Mouse (Mus musculus) left cerebral cortex, adult 9 months (tissue): ENCODE measurements at regions not wholly inside any gene's neighbourhood (a gene's known extent, or its start where the extent isn't known, plus 50 kb on each side); places are given as distances from the start of the nearest gene placed in this dataset.
"Not testable (repeated sequence)": the region's sequence is repeated elsewhere in the genome, so short reads cannot be mapped to it uniquely, and the experiment has no call there.

Source experiments
- DNase-seq, 2 experiments: peaks; one replicate each; pipeline ENCODE4 v3.0.0; 2022; ENCODE audit warnings: low spot score in 2 of 2

DNA sequence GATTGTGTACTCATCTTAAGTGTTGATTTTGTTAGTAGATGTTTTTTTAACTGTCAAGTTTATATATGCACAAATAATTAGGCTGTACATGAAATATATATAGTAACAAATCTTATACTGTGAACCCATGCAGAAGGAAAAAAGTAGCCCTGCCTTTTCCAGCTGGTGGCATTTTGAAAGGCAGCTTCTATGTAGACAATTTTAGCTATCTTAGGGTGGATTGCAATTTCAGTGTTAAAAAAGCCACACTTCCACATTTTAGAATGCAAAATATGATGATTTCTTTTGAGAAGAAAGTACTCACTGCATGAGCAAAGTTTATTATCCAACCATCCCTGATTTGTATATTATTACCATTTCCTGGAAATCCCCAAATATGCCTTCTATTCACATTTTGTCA is 1256.1 kb upstream of the Gm12353 start:
- no peak for DNase-seq

DNA sequence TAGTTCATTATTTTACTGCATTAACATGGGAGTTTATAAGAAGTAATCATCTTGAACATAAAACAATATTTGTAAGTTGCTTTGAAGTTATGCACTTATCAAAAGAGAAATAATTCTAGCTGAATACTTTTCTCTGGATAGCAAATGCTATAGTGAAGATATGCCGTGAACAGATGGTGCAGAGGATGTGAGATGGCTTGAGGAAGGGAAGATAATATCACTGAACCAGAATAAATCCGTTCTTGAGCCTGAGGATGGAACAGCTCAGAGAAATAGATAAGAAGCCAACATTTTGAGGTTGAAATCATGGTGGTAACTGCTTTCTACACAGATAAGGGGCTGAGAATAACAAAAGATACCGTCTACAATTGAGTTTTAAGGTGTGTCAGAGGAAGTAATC is 1239.7 kb upstream of the Gm12353 start:
- DNase-seq: peak; percentile 40 to 79

DNA sequence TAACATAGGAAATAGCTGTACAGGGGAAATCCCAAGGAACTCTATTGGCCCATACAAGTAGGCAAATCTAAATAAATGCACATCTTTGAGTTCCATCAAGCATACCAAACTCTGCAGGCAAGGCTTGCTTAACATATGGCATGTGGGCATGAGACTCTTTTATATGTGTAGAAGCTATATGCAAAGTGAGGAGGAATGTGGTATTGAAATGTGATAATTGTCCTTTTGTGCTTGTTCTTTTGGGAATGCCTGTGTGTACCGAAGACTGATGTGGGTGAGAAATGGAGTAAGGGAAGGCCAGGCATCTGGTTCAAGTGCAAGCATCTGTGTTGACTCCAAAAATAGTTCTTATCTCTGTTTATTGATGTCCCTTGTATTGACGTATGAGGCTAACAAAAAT is 1239.3 kb upstream of the Gm12353 start:
- DNase-seq: peak; percentile 57 to 71

DNA sequence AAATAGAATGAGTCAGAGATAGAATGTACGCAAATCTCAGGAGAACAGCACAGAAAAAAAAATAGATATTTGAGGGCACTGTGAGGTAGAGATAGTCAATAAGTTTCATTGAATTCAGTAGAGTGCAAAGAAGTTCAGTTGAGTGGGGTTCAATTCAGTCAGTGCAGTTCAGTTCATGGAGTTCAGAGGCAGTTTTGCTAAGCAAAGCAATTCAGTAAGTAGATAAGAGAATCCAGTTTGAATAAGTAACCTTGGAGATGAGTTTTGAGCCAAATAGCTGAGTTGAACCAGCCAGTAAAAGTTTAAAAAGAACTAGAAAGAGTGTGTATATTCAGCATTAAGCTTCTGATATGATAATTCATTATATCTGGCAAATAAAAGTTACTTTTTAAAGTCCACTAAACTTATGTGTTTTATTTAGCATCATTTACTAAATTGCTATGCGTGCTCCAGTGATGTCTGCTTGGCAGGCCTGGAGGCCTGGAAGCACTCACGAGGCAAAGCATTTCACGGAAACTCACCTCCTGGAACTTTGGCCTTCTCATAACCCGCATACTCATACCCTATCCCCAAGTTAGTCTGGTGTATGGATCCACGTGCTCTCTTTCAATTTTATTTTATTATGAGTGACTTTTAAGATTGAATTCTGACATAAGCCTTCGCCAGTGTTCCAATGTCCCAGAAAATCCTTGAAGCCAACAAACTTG is 1210.3 kb upstream of the Gm12353 start:
- DNase-seq: no peak

DNA sequence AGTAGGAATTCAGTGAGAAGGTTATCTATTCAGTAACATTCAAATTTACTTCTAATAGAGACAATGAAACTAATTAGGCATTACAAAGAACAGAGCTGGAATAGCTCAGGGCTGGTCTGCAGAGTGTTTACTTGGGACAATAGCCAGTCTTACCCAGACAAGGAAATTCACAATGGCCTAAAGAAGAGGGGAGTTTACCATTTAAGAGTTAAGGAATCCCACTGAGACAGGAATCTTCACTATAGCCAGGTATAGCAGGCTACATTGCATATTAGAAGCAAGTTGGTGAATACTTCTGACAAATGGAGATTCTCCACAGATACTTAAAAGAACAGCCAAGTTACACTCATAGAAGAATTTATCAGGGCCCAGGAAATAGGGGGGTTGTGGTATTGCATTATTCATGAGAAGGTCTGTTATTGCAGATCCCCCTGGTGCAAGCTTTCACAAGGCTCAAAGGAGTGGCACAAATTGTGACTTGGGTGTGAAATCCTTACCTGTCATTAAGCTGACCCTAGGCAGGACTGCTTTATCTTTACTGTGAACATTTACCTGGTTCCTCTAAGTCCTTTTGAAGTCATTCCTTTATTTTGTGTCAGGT is 1209.6 kb upstream of the Gm12353 start:
- DNase-seq: not testable (repeated sequence)

DNA sequence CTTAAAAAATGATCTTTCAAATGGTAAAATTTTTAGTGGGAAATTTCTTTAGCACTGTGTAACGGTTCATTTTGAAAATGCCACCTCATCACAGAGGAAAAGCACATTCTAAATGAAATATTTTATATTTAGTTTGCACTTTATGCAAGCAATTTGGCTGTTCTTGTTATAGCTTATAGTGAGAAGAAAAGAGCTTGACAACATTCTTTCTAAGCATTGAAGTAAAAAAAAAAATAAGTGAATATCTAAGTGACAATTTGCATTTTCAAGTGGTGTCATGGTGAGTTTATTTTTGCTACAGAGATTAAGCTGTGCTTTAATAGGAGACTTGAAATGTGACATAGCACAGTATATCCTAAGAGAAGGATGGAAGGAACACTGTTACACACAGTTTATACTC is 1194.9 kb upstream of the Gm12353 start:
- DNase-seq: no peak

DNA sequence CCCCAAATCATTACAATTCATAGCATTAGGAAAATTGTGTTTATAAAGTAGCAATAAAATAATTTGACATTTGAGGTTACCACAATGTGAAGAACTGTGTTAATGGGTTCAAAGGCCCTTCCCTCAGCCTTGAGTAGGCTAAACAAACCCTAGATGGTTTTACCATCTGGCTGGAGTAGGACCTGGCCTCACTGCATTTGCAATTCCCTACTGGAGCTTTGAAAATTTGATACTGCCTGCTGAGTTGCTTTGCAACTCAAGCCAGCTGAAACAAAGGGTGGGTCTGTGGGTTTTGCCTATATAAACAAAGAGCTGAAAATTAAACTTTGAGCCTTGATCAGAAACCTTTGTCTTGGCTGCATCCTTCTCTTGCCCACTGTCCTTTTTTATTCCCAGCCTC is 1163.9 kb upstream of the Gm12353 start:
- DNase-seq: no peak

DNA sequence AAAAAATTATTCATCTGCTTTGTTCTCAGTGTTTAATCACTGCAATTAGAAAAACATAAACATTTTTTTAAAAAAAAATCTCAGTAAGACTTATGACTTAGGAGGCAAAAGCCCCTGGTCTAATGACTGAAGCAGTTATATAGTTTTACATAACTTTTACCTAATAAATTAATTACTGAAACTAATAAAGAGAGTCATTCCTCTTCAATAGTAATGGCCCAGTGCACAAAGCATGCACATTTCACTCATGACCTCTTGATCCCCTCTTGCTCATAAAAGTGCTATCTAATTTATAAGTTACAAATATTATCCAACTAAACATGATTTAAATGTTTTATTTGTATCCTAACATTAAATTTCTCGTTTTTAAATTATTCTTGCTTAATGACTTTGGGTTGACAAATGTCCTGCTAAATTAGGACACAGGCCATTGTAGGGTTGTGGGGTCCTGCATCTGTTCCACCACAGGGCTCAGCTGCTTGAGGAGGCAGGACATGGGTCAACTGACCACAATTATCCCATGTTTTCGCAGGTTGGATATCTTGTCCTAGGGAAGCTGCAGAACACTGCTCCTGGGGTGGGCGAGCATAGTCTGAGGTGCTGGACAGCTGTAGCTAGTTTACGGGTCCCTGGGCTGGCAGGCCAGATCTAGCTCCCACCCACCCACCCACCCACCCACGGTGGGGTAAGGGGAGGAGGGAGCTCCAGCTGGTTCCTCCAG is 1160.8 kb upstream of the Gm12353 start:
- DNase-seq: no peak

DNA sequence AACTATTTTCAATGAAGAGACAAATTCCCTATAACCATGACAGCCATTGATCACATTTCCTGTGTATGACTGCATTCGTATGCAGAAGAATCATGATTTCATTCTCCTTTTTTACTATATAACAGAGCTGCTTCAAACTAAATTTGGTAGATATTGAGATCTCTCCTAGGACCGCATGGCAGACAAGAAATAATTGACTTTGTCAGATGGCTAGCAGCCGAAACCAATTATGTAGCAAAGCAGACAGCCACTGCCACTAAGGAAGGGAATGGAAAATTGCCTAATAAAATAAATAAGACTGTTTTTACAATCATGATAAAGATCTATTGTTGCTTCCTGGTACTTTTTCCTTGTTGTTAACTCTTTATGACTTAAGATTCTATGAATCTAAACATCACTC is 1143.6 kb upstream of the Gm12353 start:
- no peak for DNase-seq

DNA sequence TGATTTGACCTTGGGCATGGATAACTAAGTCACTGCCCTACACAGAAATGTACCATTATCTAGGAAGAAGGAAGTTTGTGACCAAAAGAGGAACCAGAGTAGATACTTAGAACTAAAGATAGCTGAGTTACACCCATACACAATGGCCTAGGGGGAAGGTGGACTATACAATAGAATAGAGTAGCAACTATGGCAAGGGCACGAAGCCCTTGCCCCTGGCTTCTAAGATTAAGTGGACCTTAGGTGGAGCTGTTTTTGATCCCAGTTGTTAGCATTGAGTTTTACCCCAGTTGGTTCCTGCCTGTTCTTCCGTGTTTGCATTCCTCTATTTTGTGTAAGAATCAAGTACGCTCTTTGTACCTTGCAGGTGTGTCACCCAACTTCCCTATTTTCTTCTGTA is 1137.0 kb upstream of the Gm12353 start:
- DNase-seq: not testable (repeated sequence)

DNA sequence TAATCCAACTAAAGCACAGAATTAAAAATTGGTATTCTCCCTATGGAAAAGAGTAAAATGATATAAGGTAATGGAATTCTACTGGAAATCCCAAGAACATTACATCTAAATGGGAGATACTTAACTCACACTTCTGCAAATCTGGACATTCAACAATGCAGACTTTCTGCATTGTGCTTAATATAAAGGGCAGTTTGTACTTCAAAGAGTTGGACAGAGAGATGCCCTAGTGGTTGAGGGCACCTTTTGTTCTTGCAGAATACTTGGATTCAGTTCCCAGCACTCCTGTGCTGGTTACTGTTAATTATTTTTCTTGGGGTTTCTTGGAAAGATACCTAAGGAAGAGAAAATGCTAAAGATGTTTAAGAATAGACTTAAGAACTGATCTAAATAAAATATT is 1135.7 kb upstream of the Gm12353 start:
- DNase-seq: no peak
